Mouse (Mus musculus) brain, adult 10 weeks (tissue): ENCODE measurements around the gene Myrfl. TPM values are rescaled to one million over a fixed set of nuclear protein-coding genes. Genes with fewer than 3 reads are reported as not detected.

ENCODE experiments used
- polyA plus RNA-seq: library from polyadenylated mRNA; stranded (reverse); fragments of 350-450 nt; fragmentation: Illumina TruSeq; extraction: RNeasy Lipid Tissue Mini Kit (QIAGEN cat#74804); gene quantifications from one replicate; pipeline ENCODE4 v1.2.3, GENCODE M21; 2015; ENCODE audit warnings: low read depth, low replicate concordance

Gene Myrfl
- polyA plus RNA-seq, result 0.13 TPM

DNA sequence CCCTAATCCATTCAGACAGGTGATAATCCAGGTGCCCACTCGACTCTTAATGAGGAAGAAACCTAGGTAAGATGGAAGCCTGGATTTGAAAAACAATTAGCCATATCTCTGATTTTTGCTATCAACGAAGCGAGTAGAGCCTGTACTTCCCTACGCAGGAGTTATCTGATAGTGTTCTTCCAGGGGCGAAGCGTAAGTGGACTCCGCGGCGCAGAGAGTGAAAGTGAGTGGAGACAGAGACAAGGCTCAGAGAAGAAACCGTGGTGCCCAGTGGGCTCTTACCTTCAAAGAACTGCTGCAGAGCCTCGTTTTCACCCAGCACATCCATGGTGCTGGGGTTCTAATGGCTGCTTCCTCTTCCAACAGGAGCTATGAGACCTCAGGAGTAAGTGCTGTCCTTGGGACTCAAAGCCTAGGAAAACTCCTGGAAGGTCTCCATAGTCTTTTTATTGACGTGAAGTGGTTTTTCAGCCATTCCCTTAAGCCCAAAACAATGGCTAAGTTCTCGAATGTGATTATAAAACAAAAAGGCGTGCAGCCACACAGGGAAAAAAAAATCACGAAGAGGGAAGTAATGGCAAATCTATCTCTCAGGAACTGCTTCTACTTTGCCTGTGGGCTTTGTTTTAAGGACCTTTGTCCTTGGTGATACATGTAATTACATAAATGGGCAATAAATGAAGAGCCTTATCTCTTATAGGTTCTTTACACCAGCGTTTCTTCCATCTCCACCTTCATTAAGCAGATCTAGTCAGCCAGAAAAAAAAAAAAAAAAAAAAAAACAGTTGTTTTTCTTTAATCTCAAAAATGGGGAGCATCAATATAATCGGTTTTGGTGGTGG lies at the start of gene Myrfl:
TSS of gene Myrfl (minus strand) at position 584 of the 842 bp plus-strand sequence.

Other genes with a start within 250 kb of the Myrfl start
- 43.6 TPM for gene Rab3ip, start 53.9 kb upstream of the Myrfl start, polyA plus RNA-seq
- not detected for gene Gm10271, start 75.7 kb upstream of the Myrfl start, polyA plus RNA-seq
- 0.27 TPM for gene Best3, start 89.4 kb upstream of the Myrfl start, polyA plus RNA-seq
- not detected for gene Lrrc10, start 148.4 kb upstream of the Myrfl start, polyA plus RNA-seq
- gene Cct2, start 166.9 kb upstream of the Myrfl start, polyA plus RNA-seq, result 173 TPM